Mouse (Mus musculus) heart, embryonic 14.5 days (tissue): ENCODE measurements around the gene Hus1. TPM values are rescaled to one million over a fixed set of nuclear protein-coding genes. Genes with fewer than 3 reads are reported as not detected.
A peak's percentile ranks its signal among the peaks of the same experiment; 100 is the strongest.

Experiments
- ATAC-seq: fragments of 200-750 bp; cut with Nextera tagmentation; 2 replicates; pipeline ENCODE4 v1.8.0; 2017; ENCODE audit warnings: low read depth, moderate TSS enrichment; ENCODE audit not compliant: insufficient number of reproducible peaks, insufficient read depth, low FRiP score
- H3K27ac ChIP-seq, 2 experiments: fragments of 200-500 bp in 1 of 2; fragments of 300-500 bp in 1 of 2; sonication (generic) in 1 of 2; replicated peaks in 1 of 2; 2 replicates each; pipeline ENCODE4 v1.5.1; 2012 to 2014; ENCODE audit warnings: low read depth in 2 of 2, low read length in 2 of 2, control low read depth in 1 of 2, mild to moderate bottlenecking in 1 of 2, mixed read lengths in 1 of 2; ENCODE audit not compliant: control insufficient read depth in 1 of 2, insufficient read depth in 1 of 2
- H3K27me3 ChIP-seq: fragments of 300-500 bp; sonication (generic); 2 replicates; pipeline ENCODE4 v1.6.1; 2014; ENCODE audit warnings: mild to moderate bottlenecking, low read length, control low read depth; ENCODE audit not compliant: control insufficient read depth, insufficient read depth
- H3K36me3 ChIP-seq: fragments of 300-500 bp; sonication (generic); 2 replicates; pipeline ENCODE4 v1.6.1; 2014; ENCODE audit warnings: mild to moderate bottlenecking, control low read depth, low read length, mixed read lengths; ENCODE audit not compliant: control insufficient read depth, insufficient read depth
- H3K4me1 ChIP-seq, 2 experiments: fragments of 200-500 bp in 1 of 2; fragments of 300-500 bp in 1 of 2; sonication (generic) in 1 of 2; 2 replicates each; pipeline ENCODE4 v1.6.1; 2012 to 2014; ENCODE audit warnings: low read length in 2 of 2, control low read depth in 1 of 2, mixed read lengths in 1 of 2; ENCODE audit not compliant: control insufficient read depth in 2 of 2, insufficient read depth in 2 of 2
- H3K4me2 ChIP-seq: fragments of 300-500 bp; sonication (generic); 2 replicates; pipeline ENCODE4 v1.6.1; 2014; ENCODE audit warnings: mild to moderate bottlenecking, low read length
- H3K4me3 ChIP-seq, 2 experiments: fragments of 200-500 bp in 1 of 2; fragments of 300-500 bp in 1 of 2; sonication (generic) in 1 of 2; 2 replicates each; pipeline ENCODE4 v1.5.1; 2012 to 2014; ENCODE audit warnings: low read length in 2 of 2, mild to moderate bottlenecking in 2 of 2, control low read depth in 1 of 2, low read depth in 1 of 2, moderate library complexity in 1 of 2; ENCODE audit not compliant: control insufficient read depth in 1 of 2, insufficient read depth in 1 of 2
- H3K9ac ChIP-seq: fragments of 300-500 bp; sonication (generic); 2 replicates; pipeline ENCODE4 v1.6.1; 2014; ENCODE audit warnings: mild to moderate bottlenecking, low read length
- H3K9me3 ChIP-seq: fragments of 300-500 bp; sonication (generic); 2 replicates; pipeline ENCODE4 v1.6.1; 2016; ENCODE audit warnings: low read length, control low read depth; ENCODE audit not compliant: control insufficient read depth
- whole genome bisulfite sequencing: fragments of 180-500 bp; shearing (Covaris S2); extraction: QIAGEN DNeasy Blood & Tissue Kit; methylation state at CpG from one replicate; pipeline ENCODE4 v1.1.7; 2014; 5-methylcytosine and 5-hydroxymethylcytosine counted together
- polyA plus RNA-seq: library from polyadenylated mRNA; unstranded; fragments of >200 nt; fragmentation: Nextera tagmentation; extraction: Ambion mirVana; gene quantifications from 2 replicates; pipeline ENCODE4 v1.2.1, GENCODE M21; 2014

Gene Hus1
- polyA plus RNA-seq, 1 experiment from 2014 or later = 15.1 TPM

- no peak overlapping the region for H3K27ac ChIP-seq
- H3K4me1 ChIP-seq = peaks cover 3 to 5% of the 10 kb centered on the region in 2 experiments
- H3K9ac ChIP-seq = no peak overlapping the region
- no peaks in the 10 kb centered on the region for H3K27me3 ChIP-seq
- H3K4me2 ChIP-seq = no peak overlapping the region
- WGBS = 68% methylated on average over 6 of the region's 6 CpGs
- H3K36me3 ChIP-seq = no peaks in the 10 kb centered on the region
- ATAC-seq = no peak
- H3K4me3 ChIP-seq = no peak overlapping the region
- no peaks in the 10 kb centered on the region for H3K9me3 ChIP-seq
These were observed 54.0 kb downstream of the Hus1 start for GRCm38 (mm10) chr11:8957023-8957422.

- no peaks in the 10 kb centered on the region for H3K27me3 ChIP-seq
- peaks cover 3 to 5% of the 10 kb centered on the region in 2 experiments for H3K4me1 ChIP-seq
- H3K27ac ChIP-seq = no peak overlapping the region
- no peak overlapping the region for H3K4me3 ChIP-seq
- no peak overlapping the region for H3K4me2 ChIP-seq
- no peaks in the 10 kb centered on the region for H3K9me3 ChIP-seq
- no peak for ATAC-seq
- H3K36me3 ChIP-seq = no peaks in the 10 kb centered on the region
- H3K9ac ChIP-seq = no peak overlapping the region
- 4% methylated on average over 1 of the region's 1 CpGs for WGBS
These were observed 55.3 kb downstream of the Hus1 start for GRCm38 (mm10) chr11:8955678-8956077.

DNA sequence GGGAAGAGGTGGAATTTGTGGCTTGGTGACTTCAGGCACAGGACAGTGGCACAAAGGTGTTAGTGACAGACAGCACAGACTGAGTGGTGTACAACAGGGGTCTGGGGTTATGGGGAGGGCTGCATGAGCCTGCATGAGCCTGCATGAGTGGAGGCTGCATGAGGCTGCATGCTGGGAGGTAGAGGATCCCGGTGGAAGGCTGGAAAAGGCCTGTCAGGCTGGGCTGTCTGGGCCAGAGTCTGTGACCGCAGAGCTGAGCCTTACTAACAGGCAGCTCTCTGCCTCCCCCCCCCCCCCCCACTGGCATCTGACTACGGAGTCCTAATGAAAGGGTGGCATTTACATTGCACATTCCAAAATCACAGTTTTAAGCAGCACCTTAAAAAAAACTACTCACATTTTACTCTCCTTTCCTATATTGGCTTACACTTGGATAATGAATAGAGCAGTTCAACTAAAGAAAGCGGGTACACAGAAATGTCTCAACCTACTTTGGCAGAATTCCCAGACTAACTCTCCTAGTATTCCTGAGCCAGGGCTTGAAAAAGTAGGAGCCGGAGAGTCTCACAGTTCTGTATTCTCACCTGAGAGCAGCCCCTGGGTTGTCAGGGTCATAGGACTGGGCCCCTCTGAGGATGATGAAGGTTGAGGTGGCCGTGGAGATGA lies 61.1 kb downstream of the Hus1 start:
- Histone ChIP-seq H3K9ac (no peak overlapping the region), H3K27ac (peak overlapping the region; percentile 17 to 20; a peak in 2 of 4 replicates), H3K9me3 (no peaks in the 10 kb centered on the region), H3K4me3 (no peak overlapping the region), H3K4me1 (peaks cover 8 to 12% of the 10 kb centered on the region in 2 experiments), H3K27me3 (no peaks in the 10 kb centered on the region), H3K4me2 (no peak overlapping the region), H3K36me3 (no peaks in the 10 kb centered on the region)
- ATAC-seq = no peak
- 49% methylated on average over 6 of the region's 6 CpGs for WGBS

DNA sequence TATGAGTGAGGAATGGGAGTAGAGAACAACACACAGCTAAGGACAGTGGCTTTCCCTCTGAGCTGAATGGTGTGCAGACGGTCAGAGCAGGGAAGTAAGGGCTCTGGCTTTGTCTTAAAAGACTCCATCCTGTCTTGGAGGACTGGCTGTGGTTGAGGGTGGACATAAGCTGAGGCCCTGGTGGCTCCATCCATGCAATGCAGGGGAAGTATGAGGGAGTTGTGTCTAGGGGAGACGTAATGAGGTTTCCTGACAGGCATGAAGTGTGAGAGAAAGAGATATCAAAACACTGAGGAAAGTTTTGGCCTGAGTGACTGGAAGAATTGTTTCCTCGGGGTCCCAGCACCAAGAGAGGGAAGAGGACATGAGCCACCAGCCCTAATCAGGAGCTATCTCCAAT lies 62.1 kb downstream of the Hus1 start:
- WGBS = 51% methylated on average over 3 of the region's 3 CpGs
- no peak for ATAC-seq
- H3K27me3 ChIP-seq = no peaks in the 10 kb centered on the region
- peaks cover 8 to 12% of the 10 kb centered on the region in 2 experiments for H3K4me1 ChIP-seq
- no peak overlapping the region for H3K27ac ChIP-seq
- H3K4me2 ChIP-seq = no peak overlapping the region
- no peaks in the 10 kb centered on the region for H3K9me3 ChIP-seq
- H3K4me3 ChIP-seq = no peak overlapping the region
- H3K36me3 ChIP-seq = no peaks in the 10 kb centered on the region
- no peak overlapping the region for H3K9ac ChIP-seq

DNA sequence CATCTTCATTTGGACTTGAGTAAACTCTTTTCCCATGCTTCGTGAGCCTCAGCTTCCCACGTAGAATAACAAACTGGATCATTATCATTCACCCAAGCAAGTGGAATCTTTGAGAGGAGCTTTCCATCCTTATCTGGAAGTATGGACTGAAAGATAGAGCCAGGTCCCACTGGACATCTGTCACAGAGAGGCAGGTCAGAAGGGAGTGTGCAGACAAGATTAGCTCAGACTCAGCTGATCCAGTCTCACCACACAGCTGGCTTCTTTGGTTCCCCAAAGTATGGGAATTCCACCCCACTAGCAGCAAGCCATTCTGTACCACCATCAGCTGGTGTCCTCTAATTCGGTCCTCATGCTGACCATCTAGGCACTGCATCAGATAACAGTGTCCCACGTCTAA lies 66.9 kb downstream of the Hus1 start:
- H3K27me3 ChIP-seq = no peaks in the 10 kb centered on the region
- no peak overlapping the region for H3K27ac ChIP-seq
- H3K4me2 ChIP-seq = no peak overlapping the region
- H3K9me3 ChIP-seq = no peaks in the 10 kb centered on the region
- H3K4me3 ChIP-seq = no peak overlapping the region
- no peaks in the 10 kb centered on the region for H3K36me3 ChIP-seq
- 52% methylated on average over 4 of the region's 4 CpGs for WGBS
- no peak overlapping the region for H3K9ac ChIP-seq
- no peak for ATAC-seq
- H3K4me1 ChIP-seq = peaks cover 0 to 9% of the 10 kb centered on the region in 2 experiments; a peak in 3 of 4 replicates

Other genes starting within 250 kb of the Hus1 start
- gene Pkd1l1, start 37.9 kb downstream of the Hus1 start, polyA plus RNA-seq = 0.11 TPM in 2 replicates
- 3.5 and 4.2 TPM in 2 replicates for gene Gm11992, start 37.4 kb upstream of the Hus1 start, polyA plus RNA-seq
- 1.1 and 1.6 TPM in 2 replicates for gene Sun3, start 37.8 kb upstream of the Hus1 start, polyA plus RNA-seq
- gene Upp1, start 106.9 kb upstream of the Hus1 start, polyA plus RNA-seq = 41.7 and 44.4 TPM in 2 replicates
- gene Abca13, start 180.8 kb upstream of the Hus1 start, polyA plus RNA-seq = 0.03 TPM in 1 of 2 replicates, not detected in the other